Comparison of ENCODE assay signal across 8 mouse cellular contexts in the genomic region with DNA sequence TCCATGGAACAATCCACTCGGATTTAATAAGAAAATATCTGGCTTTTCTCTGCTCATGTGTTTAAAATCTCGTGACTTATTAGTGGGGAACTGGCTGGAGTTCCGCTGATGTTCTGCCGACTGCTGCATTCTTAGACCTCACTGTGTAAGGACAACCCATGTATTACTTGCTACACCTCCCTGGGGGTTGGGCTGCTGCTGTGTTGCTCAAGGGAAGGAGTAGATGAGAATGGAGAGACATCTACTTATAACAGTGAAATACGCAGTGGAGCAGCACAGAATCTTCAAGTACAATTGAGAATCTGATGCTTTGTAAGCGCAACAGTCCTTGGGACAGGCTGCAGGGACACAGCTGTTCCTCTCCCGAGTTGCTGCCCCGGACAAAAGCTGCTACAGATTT.
DNase-seq lines count a peak whose midpoint lies in the region; ATAC-seq and TF ChIP-seq lines count a peak whose summit lies in the region.
"Had no signal": no experiment of that assay in that cellular context is flagged by ENCODE, and none has a peak within 500 bp of the region (broad histone marks: within the 10 kb centered on the region; RNA-seq: fewer than 3 reads in every experiment).

No protein-coding gene starts in this region.

- no peaks in the 10 kb centered on the region for H3K27me3 ChIP-seq in heart, adult 2 months (ENCODE audit: control insufficient read depth, insufficient read depth, low read length)
- H3K27me3 ChIP-seq in lung, postnatal 0 days (replicated peaks; ENCODE audit: insufficient read depth, low read length), result no peaks in the 10 kb centered on the region

- peak; percentile 43; the same call in 1 of the 2 replicates for TF ChIP-seq POLR2A in heart, adult 2 months (IDR thresholded peaks at IDR 0.05; ENCODE audit: insufficient read depth, low read depth, low read length)

- intact Hi-C loops in heart, adult 2 months (cut with DNase I), result no loop called here

- TF ChIP-seq EP300 in heart, adult 2 months (IDR thresholded peaks at IDR 0.05; ENCODE audit: insufficient read depth, low read depth, low read length), result no peak
- TF ChIP-seq EP300 in lung, postnatal 0 days (IDR thresholded peaks at IDR 0.05), result no peak

- TF ChIP-seq CTCF in heart, adult 2 months (IDR thresholded peaks at IDR 0.05), result no peak
- no peak for TF ChIP-seq CTCF in lung, postnatal 0 days (IDR thresholded peaks at IDR 0.05)

- peak; percentile 53 for DNase-seq in ZHBTc4 (ENCODE audit: low read depth, low spot score)
- peak; percentile 68 for DNase-seq in brain, adult 2 months (ENCODE audit: low read depth, low spot score)
- DNase-seq in heart, adult 2 months, result peak; percentile 58 to 79
- peak; percentile 78 for DNase-seq in kidney, adult 9 months
- peak; percentile 73 for DNase-seq in lung, postnatal 0 days (ENCODE audit: low spot score)
- DNase-seq in right cerebral cortex, adult 2 months (ENCODE audit: low spot score in 2 of 2), result peak; percentile 54 to 61
- DNase-seq in natural killer cell, adult 2 months (ENCODE audit: low spot score in 2 of 2), result no peak

- 27% methylated on average over 8 of the region's 8 CpGs for WGBS in heart, adult 2 months
- WGBS in lung, postnatal 0 days, result 30% methylated on average over 8 of the region's 8 CpGs

- H3K4me1 ChIP-seq in heart, adult 2 months (ENCODE audit: control insufficient read depth, insufficient read depth, low read length), result peaks cover 12% of the 10 kb centered on the region
- no peaks in the 10 kb centered on the region for H3K4me1 ChIP-seq in lung, postnatal 0 days (ENCODE audit: insufficient read depth, low read depth, low read length)

- peak; percentile 82 for ATAC-seq in lung, postnatal 0 days

- H3K4me2 ChIP-seq in lung, postnatal 0 days (replicated peaks; ENCODE audit: low read depth, low read length), result peak overlapping the region; percentile 1; the same call in 1 of the 2 replicates

- H3K9ac ChIP-seq in heart, adult 2 months (ENCODE audit: low read depth, low read length), result peak overlapping the region; percentile 3
- H3K9ac ChIP-seq in lung, postnatal 0 days (replicated peaks; ENCODE audit: low read depth), result no peak overlapping the region

- H3K36me3 ChIP-seq in heart, adult 2 months (ENCODE audit: control insufficient read depth, insufficient read depth, low read length), result peaks cover 6% of the 10 kb centered on the region; the same call in 1 of the 2 replicates
- H3K36me3 ChIP-seq in lung, postnatal 0 days (ENCODE audit: insufficient read depth, low read length), result no peaks in the 10 kb centered on the region

- H3K9me3 ChIP-seq in lung, postnatal 0 days (ENCODE audit: low read length), result no peaks in the 10 kb centered on the region

- H3K79me2 ChIP-seq in heart, adult 2 months (replicated peaks; ENCODE audit: control insufficient read depth, insufficient read depth, low read length), result no peaks in the 10 kb centered on the region

- H3K27ac ChIP-seq in heart, adult 2 months, result peak overlapping the region; percentile 81
- no peak overlapping the region for H3K27ac ChIP-seq in lung, postnatal 0 days (ENCODE audit: low read length)

- H3K4me3 ChIP-seq in heart, adult 2 months, result peak overlapping the region; percentile 45
- H3K4me3 ChIP-seq in lung, postnatal 0 days (ENCODE audit: low read depth, low read length), result no peak overlapping the region
- H3K4me3 ChIP-seq: myocyte had no signal

Comparison
In these comparisons a context has a peak if more than half of its experiments do, and no peak if none do; other contexts are left out.
1. DNase-seq: peak in ZHBTc4 (single experiment), brain, adult 2 months (single experiment), heart, adult 2 months (2 of 2), kidney, adult 9 months (single experiment), lung, postnatal 0 days (single experiment) and right cerebral cortex, adult 2 months (2 of 2); none in natural killer cell, adult 2 months (0 of 2).